Mouse (Mus musculus) brain, adult 2 months (tissue): Measurements from ENCODE around the gene Traf3ip2.

Experiments
- DNase-seq: peaks from one replicate; pipeline ENCODE4 v3.0.0; 2011; ENCODE audit warnings: low read depth, low spot score

Traf3ip2 gene

GRCm38 (mm10) chr10:39612633-39612988 is at the start of gene Traf3ip2:
Gene Traf3ip2, plus strand, starts transcription at chr10:39612934.
- DNase-seq, result no peak

- no peak for DNase-seq
Observed at GRCm38 (mm10) chr10:39563552-39564223, 49.0 kb upstream of the Traf3ip2 start.

DNA sequence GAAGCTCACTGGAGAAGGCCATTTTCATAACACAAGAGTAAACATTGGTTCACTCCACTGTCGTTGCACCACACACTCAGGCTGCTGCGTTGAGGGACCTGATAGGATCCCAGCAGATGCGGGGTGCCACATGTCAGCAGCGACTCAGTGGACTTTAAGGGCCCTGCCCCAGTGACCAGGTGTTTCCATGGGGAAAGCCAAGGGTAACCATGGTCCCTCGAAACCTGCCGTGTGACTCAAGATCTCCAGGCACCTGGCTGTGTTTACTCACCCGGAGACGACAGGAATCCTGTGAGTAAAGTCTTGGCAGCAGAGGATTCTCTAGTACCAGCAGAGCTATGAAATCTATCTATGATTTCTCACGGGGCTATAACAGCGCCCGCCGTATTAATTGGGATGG is 45.8 kb upstream of the Traf3ip2 start:
- no peak for DNase-seq

DNA sequence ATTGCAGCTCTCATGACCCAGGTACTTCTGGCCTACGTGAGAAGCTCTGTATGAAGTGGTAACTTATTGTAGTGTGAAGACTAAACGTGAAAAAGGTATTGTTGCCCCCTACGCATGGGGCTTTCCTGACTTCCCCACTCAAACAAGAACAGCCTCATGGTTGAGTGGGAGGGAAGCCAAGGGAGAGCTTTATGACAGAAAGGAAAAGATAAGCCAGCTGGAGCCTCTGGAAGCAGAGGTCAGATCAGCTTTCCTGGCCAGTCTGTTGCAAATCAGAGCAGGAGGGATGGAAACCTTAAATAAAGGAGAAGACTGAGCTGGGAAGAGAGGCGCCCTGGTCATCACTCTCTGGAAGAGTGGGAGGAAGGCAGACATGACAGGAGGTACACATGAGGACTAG is 43.7 kb upstream of the Traf3ip2 start:
- DNase-seq, result no peak

GRCm38 (mm10) chr10:39571011-39571410 is 41.7 kb upstream of the Traf3ip2 start:
- DNase-seq, result peak; percentile 77

GRCm38 (mm10) chr10:39572050-39572671 is 40.6 kb upstream of the Traf3ip2 start:
- no peak for DNase-seq

GRCm38 (mm10) chr10:39572672-39573051 is 40.1 kb upstream of the Traf3ip2 start:
- peak; percentile 90 for DNase-seq

DNA sequence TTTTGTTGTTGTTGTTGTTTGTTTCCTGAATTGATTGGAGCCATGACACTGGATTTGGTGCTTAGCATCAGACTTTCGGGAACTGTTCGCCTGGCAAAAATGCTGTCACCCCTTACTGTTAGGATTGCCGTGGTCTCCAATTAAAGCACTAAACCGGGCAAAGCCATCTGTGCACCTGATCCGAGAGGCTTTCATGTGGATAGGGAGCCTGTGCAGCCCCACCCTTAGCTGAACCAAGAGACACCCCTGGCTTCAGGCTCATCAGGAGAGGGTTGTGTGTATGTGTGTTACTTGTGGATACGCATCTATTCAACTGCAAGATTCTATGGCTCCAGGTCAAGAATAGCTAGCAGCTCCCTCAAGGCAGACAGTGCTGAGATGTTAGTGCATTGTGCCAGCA is 36.3 kb upstream of the Traf3ip2 start:
- no peak for DNase-seq

DNA sequence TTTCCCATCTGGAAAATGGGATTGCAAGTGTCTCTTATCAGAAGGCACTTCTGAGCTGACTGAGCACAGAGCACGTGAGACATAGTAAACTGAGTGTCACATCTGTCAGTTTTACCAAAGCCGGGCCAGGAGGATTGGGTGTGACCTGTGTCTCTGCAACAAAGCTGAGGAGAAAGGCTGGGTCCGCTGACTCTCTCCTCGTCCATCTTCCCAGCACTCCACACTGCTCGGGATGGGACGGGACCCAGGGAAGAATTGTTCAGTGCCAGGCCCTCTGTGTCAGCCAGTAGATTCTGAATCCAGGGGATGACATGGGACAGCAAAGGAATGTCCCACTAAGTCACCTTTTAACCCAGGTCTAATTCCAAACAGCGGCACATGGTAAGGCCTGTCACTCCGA is 32.3 kb upstream of the Traf3ip2 start:
- DNase-seq, result no peak

GRCm38 (mm10) chr10:39582385-39582784 is 30.3 kb upstream of the Traf3ip2 start:
- DNase-seq, result no peak

- DNase-seq, result peak; percentile 75
Observed at GRCm38 (mm10) chr10:39583718-39584117, 29.0 kb upstream of the Traf3ip2 start.

GRCm38 (mm10) chr10:39587290-39587925 is 25.3 kb upstream of the Traf3ip2 start:
- peak; percentile 59 for DNase-seq

- no peak for DNase-seq
Observed at GRCm38 (mm10) chr10:39587973-39588746, 24.6 kb upstream of the Traf3ip2 start.

- DNase-seq, result no peak
Observed at GRCm38 (mm10) chr10:39589765-39590546, 22.8 kb upstream of the Traf3ip2 start.

- no peak for DNase-seq
Observed at GRCm38 (mm10) chr10:39590629-39591028, 22.1 kb upstream of the Traf3ip2 start.

DNA sequence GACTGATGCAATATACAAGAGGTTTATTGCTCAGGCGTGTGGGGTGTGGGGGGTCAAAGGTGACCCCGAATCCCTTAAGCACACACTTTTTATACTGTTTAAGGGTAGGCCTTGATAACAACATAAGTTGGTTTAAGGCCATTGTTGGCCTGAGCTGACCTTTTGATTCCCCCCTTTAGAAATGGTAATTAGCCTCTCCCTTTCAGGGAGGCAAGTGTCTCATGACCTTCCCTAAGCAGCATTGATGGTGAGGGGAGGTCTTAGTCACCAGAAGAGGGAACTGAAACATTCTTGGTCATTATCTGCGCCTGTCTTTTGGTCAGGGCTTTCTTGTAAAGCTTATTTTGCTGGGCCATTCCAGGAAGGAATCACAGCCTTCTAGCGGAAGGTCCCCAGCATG is 20.2 kb upstream of the Traf3ip2 start:
- no peak for DNase-seq

- DNase-seq, result no peak
Observed at GRCm38 (mm10) chr10:39594716-39595115, 18.0 kb upstream of the Traf3ip2 start.

DNA sequence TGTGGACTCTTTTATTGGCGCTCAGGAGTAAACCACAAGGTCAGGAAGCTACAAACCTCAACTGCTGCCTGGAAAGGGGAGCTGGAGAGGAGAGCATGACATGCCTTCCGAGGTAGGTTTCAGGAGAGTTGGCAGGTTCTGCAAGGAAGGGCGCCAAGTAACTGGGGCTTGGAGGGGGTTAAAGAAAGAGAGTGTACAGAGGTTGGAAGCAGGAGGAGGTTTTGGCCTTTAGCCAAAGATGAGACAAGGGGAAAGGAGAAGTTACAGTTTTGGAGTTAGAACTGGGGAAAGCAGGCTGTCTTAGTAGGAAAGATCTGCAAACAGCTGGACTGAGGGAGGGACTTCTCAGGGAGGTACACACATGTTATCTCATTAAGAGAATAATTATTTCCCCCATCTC is 16.9 kb upstream of the Traf3ip2 start:
- DNase-seq, result no peak

DNA sequence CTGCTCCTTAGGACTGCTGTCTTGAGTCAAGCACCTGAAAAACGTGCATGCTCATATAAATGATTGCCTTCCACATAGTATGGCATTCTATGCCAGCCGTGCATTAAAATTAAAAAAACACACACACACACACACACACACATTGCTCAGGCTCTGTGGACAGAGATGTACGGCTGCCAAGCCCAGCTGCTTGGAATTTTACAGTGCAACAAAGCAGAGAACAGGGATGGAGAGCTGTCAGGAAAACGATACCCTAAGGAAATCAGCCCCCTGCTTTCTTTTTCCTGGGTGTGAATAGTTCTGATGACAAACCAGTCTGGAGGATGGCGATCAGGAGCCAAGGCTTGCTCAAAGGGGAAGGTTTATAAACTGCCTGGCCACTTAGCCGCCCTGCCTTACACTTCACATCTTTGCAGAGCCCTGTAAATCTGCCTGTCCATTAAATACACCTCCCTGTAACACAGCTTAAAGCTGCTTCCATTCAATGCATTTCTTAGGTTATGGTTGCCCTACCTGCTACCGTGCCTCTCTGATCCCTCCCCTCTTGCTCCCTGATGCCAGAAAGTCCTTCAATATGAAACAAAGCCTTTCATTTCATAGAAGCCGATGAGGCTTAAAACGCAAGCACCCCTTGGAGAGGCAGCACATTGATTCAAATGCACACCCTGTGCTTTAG is 15.5 kb upstream of the Traf3ip2 start:
- DNase-seq, result no peak

DNA sequence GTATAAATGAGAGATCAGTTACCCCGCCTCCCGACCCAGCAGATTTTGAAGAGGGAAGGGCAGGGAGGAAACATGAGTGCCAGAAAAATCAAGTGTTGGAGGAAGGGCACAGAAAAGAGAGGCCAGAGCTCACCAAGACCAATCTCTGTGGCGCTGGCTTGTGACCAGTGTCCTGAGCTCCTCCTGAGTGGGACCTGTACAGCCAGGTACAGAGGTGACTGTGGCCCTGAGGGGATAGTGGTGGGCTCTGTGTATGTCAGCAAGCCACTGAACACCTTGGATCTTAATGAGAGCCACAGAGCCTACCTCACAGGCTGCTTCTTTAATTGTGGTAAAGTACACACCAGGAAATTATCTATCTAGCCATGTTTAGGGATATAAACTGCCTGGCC is 14.9 kb upstream of the Traf3ip2 start:
- DNase-seq, result no peak

GRCm38 (mm10) chr10:39599601-39600000 is 13.1 kb upstream of the Traf3ip2 start:
- DNase-seq, result no peak
